Mouse (Mus musculus) liver, embryonic 15.5 days (tissue): ENCODE measurements around the gene Pxt1. TPM values are rescaled to one million over a fixed set of nuclear protein-coding genes. Genes with fewer than 3 reads are reported as not detected.
A peak's percentile ranks its signal among the peaks of the same experiment; 100 is the strongest.

Source experiments
- ATAC-seq: fragments of 200-750 bp; cut with Nextera tagmentation; 2 replicates; pipeline ENCODE4 v1.8.0; 2017; ENCODE audit warnings: moderate number of reproducible peaks, mild to moderate bottlenecking, moderate library complexity; ENCODE audit not compliant: insufficient read depth
- H3K27ac ChIP-seq: fragments of 300-500 bp; sonication (generic); replicated peaks from 2 replicates; pipeline ENCODE4 v1.5.1; 2015; ENCODE audit warnings: mild to moderate bottlenecking, inconsistent platforms
- H3K27me3 ChIP-seq: fragments of 300-500 bp; sonication (generic); 2 replicates; pipeline ENCODE4 v1.6.1; 2015; ENCODE audit warnings: mild to moderate bottlenecking, inconsistent platforms
- H3K36me3 ChIP-seq: fragments of 300-500 bp; sonication (generic); replicated peaks from 2 replicates; pipeline ENCODE4 v1.6.1; 2015; ENCODE audit warnings: moderate library complexity, mild to moderate bottlenecking, inconsistent platforms
- H3K4me1 ChIP-seq: fragments of 300-500 bp; sonication (generic); replicated peaks from 2 replicates; pipeline ENCODE4 v1.6.1; 2015; ENCODE audit warnings: inconsistent platforms
- H3K4me2 ChIP-seq: fragments of 300-500 bp; sonication (generic); 2 replicates; pipeline ENCODE4 v1.6.1; 2015; ENCODE audit warnings: moderate library complexity, mild to moderate bottlenecking, inconsistent platforms
- H3K4me3 ChIP-seq: fragments of 300-500 bp; sonication (generic); replicated peaks from 2 replicates; pipeline ENCODE4 v1.5.1; 2015; ENCODE audit warnings: mild to moderate bottlenecking, inconsistent platforms
- H3K9ac ChIP-seq: fragments of 300-500 bp; sonication (generic); 2 replicates; pipeline ENCODE4 v1.6.1; 2015; ENCODE audit warnings: moderate library complexity, mild to moderate bottlenecking, inconsistent platforms
- H3K9me3 ChIP-seq: fragments of 300-500 bp; sonication (generic); replicated peaks from 2 replicates; pipeline ENCODE4 v1.6.1; 2016; ENCODE audit warnings: inconsistent platforms
- WGBS: fragments of 180-500 bp; shearing (Covaris S2); methylation state at CpG from one replicate; pipeline ENCODE4 v1.1.7; 2015; ENCODE audit warnings: mixed read lengths; ENCODE audit not compliant: insufficient replicate concordance; 5-methylcytosine and 5-hydroxymethylcytosine counted together
- polyA plus RNA-seq: library from polyadenylated mRNA; unstranded; fragments of >200 nt; fragmentation: Nextera tagmentation; extraction: Ambion mirVana; gene quantifications from 2 replicates; pipeline ENCODE4 v1.2.1, GENCODE M21; 2015

Gene Pxt1
- polyA plus RNA-seq, 1 experiment from 2014 or later, result 0.25 TPM

GRCm38 (mm10) chr17:28930392-28931074 is 13.1 kb downstream of the Pxt1 start:
- peak overlapping the region; percentile 44 for H3K4me3 ChIP-seq
- H3K27me3 ChIP-seq, result no peaks in the 10 kb centered on the region
- peak overlapping the region; percentile 77 for H3K4me2 ChIP-seq
- no peaks in the 10 kb centered on the region for H3K9me3 ChIP-seq
- no peaks in the 10 kb centered on the region for H3K36me3 ChIP-seq
- peak overlapping the region; percentile 100 for H3K27ac ChIP-seq
- ATAC-seq, result peak; percentile 89
- H3K9ac ChIP-seq, result peak overlapping the region; percentile 74
- H3K4me1 ChIP-seq, result peaks cover 65% of the 10 kb centered on the region
- WGBS, result 11% methylated on average over 14 of the region's 14 CpGs

- no peak overlapping the region for H3K4me3 ChIP-seq
- no peak for ATAC-seq
- 85% methylated on average over 4 of the region's 4 CpGs for WGBS
- no peaks in the 10 kb centered on the region for H3K27me3 ChIP-seq
- H3K9ac ChIP-seq, result peak overlapping the region; percentile 45; the same call in 1 of the 2 replicates
- peaks cover 65% of the 10 kb centered on the region for H3K4me1 ChIP-seq
- no peaks in the 10 kb centered on the region for H3K9me3 ChIP-seq
- peak overlapping the region; percentile 100 for H3K27ac ChIP-seq
- H3K4me2 ChIP-seq, result no peak overlapping the region
- no peaks in the 10 kb centered on the region for H3K36me3 ChIP-seq
These were observed 14.3 kb downstream of the Pxt1 start for GRCm38 (mm10) chr17:28929369-28929768.

- no peak overlapping the region for H3K9ac ChIP-seq
- H3K27me3 ChIP-seq, result no peaks in the 10 kb centered on the region
- no peak overlapping the region for H3K4me2 ChIP-seq
- no peak for ATAC-seq
- H3K4me1 ChIP-seq, result peaks cover 65% of the 10 kb centered on the region
- no peaks in the 10 kb centered on the region for H3K36me3 ChIP-seq
- H3K9me3 ChIP-seq, result no peaks in the 10 kb centered on the region
- H3K27ac ChIP-seq, result peak overlapping the region; percentile 100
- no peak overlapping the region for H3K4me3 ChIP-seq
- 69% methylated on average over 9 of the region's 9 CpGs for WGBS
These were observed 15.6 kb downstream of the Pxt1 start for GRCm38 (mm10) chr17:28928004-28928403.

GRCm38 (mm10) chr17:28926866-28927635 is 16.6 kb downstream of the Pxt1 start:
- Histone ChIP-seq H3K4me2 (no peak overlapping the region), H3K27ac (peak overlapping the region; percentile 100; the same call in 1 of the 2 replicates), H3K9me3 (no peaks in the 10 kb centered on the region), H3K4me1 (peaks cover 62% of the 10 kb centered on the region), H3K4me3 (no peak overlapping the region), H3K27me3 (no peaks in the 10 kb centered on the region), H3K9ac (no peak overlapping the region), H3K36me3 (no peaks in the 10 kb centered on the region)
- whole genome bisulfite sequencing, result 33% methylated on average over 15 of the region's 15 CpGs
- ATAC-seq, result no peak

GRCm38 (mm10) chr17:28926380-28926779 is 17.3 kb downstream of the Pxt1 start:
- no peak overlapping the region for H3K9ac ChIP-seq

GRCm38 (mm10) chr17:28924957-28925595 is 18.6 kb downstream of the Pxt1 start:
- WGBS, result 74% methylated on average over 8 of the region's 8 CpGs

More at GRCm38 (mm10) chr17:28926380-28926779, 17.3 kb downstream of the Pxt1 start:
- Histone ChIP-seq H3K4me3 (no peak overlapping the region), H3K36me3 (no peaks in the 10 kb centered on the region), H3K4me1 (peaks cover 58% of the 10 kb centered on the region), H3K4me2 (no peak overlapping the region), H3K27me3 (no peaks in the 10 kb centered on the region), H3K9me3 (no peaks in the 10 kb centered on the region), H3K27ac (no peak overlapping the region)
- no peak for ATAC-seq
- 10% methylated on average over 13 of the region's 13 CpGs for WGBS

GRCm38 (mm10) chr17:28922096-28922495 is 21.5 kb downstream of the Pxt1 start:
- 20% methylated on average over 6 of the region's 6 CpGs for WGBS
- no peaks in the 10 kb centered on the region for H3K36me3 ChIP-seq
- no peaks in the 10 kb centered on the region for H3K27me3 ChIP-seq
- 0 out of 2 replicates have a peak overlapping the region, but pooled peaks have one; percentile 14 for H3K27ac ChIP-seq
- H3K9me3 ChIP-seq, result no peaks in the 10 kb centered on the region
- no peak overlapping the region for H3K4me2 ChIP-seq
- H3K4me3 ChIP-seq, result no peak overlapping the region
- H3K9ac ChIP-seq, result no peak overlapping the region
- ATAC-seq, result no peak
- H3K4me1 ChIP-seq, result peaks cover 23% of the 10 kb centered on the region

More at GRCm38 (mm10) chr17:28924957-28925595, 18.6 kb downstream of the Pxt1 start:
- Histone ChIP-seq H3K36me3 (no peaks in the 10 kb centered on the region), H3K4me1 (peaks cover 50% of the 10 kb centered on the region), H3K9me3 (no peaks in the 10 kb centered on the region), H3K9ac (no peak overlapping the region), H3K4me3 (no peak overlapping the region), H3K27me3 (no peaks in the 10 kb centered on the region), H3K4me2 (no peak overlapping the region), H3K27ac (no peak overlapping the region)
- ATAC-seq, result no peak

GRCm38 (mm10) chr17:28921086-28921485 is 22.6 kb downstream of the Pxt1 start:
- no peak overlapping the region for H3K9ac ChIP-seq
- H3K4me2 ChIP-seq, result peak overlapping the region; percentile 15; the same call in 1 of the 2 replicates
- ATAC-seq, result no peak
- no peak overlapping the region for H3K27ac ChIP-seq
- no peaks in the 10 kb centered on the region for H3K9me3 ChIP-seq
- no peak overlapping the region for H3K4me3 ChIP-seq
- H3K4me1 ChIP-seq, result 0 out of 2 replicates have a peak, but pooled peaks cover 13% of the 10 kb centered on the region
- H3K36me3 ChIP-seq, result no peaks in the 10 kb centered on the region
- 48% methylated on average over 8 of the region's 8 CpGs for WGBS
- no peaks in the 10 kb centered on the region for H3K27me3 ChIP-seq

GRCm38 (mm10) chr17:28916520-28916919 is 27.1 kb downstream of the Pxt1 start:
- WGBS, result 81% methylated on average over 1 of the region's 1 CpGs
- Histone ChIP-seq H3K4me2 (no peak overlapping the region), H3K4me3 (no peak overlapping the region), H3K27me3 (peaks cover 6% of the 10 kb centered on the region; the same call in 1 of the 2 replicates), H3K4me1 (peaks cover 6% of the 10 kb centered on the region; the same call in 1 of the 2 replicates), H3K36me3 (no peaks in the 10 kb centered on the region), H3K9ac (no peak overlapping the region), H3K27ac (no peak overlapping the region), H3K9me3 (no peaks in the 10 kb centered on the region)
- ATAC-seq, result no peak

GRCm38 (mm10) chr17:28915060-28915628 is 28.5 kb downstream of the Pxt1 start, which contains the start of gene 4930539E08Rik:
Gene 4930539E08Rik (minus strand): TSS chr17:28915324.
- H3K27ac ChIP-seq, result no peak within 1 kb of the TSS
- WGBS, result 57% methylated on average over 12 of the region's 12 CpGs

More at GRCm38 (mm10) chr17:28915060-28915628, 28.5 kb downstream of the Pxt1 start, which contains the start of gene 4930539E08Rik:
- no peaks in the 10 kb centered on the region; the same call in 1 of the 2 replicates for H3K4me1 ChIP-seq
- H3K9me3 ChIP-seq, result no peaks in the 10 kb centered on the region
- no peak within 1 kb of the TSS for H3K4me3 ChIP-seq
- no peaks in the 10 kb centered on the region for H3K36me3 ChIP-seq
- no peak within 1 kb of the TSS for H3K9ac ChIP-seq
- ATAC-seq, result no peak
- peaks cover 11% of the 10 kb centered on the region for H3K27me3 ChIP-seq
- no peak within 1 kb of the TSS for H3K4me2 ChIP-seq
